Mouse (Mus musculus): ENCODE data around the gene Zfp36l1.

DNA sequence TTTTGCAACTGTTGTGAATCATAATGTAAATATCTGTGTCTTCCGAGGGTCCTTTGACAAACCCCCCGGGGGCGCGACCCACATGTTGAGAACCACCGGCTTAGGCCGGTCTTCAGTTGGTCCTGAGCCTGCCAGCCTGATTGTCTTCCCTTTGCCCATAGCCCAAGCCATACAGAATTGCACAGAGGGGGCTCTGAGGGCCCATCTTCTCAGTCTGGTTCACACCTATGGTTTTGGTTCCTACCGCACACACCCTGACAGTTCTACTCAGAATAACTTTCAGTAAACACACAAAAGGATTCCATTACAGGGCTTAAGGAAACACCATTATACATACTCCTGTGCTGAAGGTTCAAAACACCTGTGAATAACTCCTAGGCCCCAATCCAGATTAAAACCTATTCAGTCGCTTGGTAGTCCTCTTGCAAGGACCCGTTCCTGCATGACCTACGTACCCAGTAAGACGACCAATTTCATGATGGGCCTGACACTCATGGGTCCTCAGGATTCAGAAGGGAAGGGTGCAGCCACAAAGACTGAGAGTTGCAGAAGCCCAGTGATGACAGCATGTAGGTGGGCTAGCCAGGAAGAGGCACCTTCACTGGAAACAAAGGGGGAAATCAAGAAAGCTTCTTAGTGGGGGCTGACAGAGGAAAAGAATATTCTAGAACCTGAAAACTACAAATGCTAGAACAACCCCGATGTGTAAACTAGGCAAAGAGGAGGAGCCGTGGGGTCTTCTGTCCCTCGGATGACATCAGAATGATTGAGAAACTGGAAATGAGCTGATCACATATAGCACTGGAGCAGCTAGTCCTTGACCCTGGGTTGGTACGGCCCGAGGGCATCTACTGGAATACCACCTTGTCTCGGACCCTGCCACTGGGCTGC lies 18.8 kb upstream of the Zfp36l1 start:
- no peak for TF ChIP-seq POLR2A (IDR thresholded peaks at IDR 0.05; ENCODE audit: low read depth, low read length)
- no peak for TF ChIP-seq CTCF (IDR thresholded peaks at IDR 0.05; ENCODE audit: extremely low read depth, insufficient read depth, insufficient read length, insufficient replicate concordance)

Data from spleen, adult 2 months (tissue).